Mouse (Mus musculus): ENCODE measurements around the gene Gm16867. TPM values are rescaled to one million over a fixed set of nuclear protein-coding genes. Genes with fewer than 3 reads are reported as not detected.
"Not testable (repeated sequence)": the region's sequence is repeated elsewhere in the genome, so short reads cannot be mapped to it uniquely, and the experiment has no call there.

Gm16867 gene
- polyA plus RNA-seq, 2 experiments, result not detected

GRCm38 (mm10) chr14:69488001-69488400, 15.2 kb downstream of the Gm16867 start:
- H3K4me1 ChIP-seq (ENCODE audit: control insufficient read depth, insufficient read depth, low read length); H3K4me2 ChIP-seq (replicated peaks; ENCODE audit: low read depth, low read length, severe bottlenecking); H3K4me3 ChIP-seq (replicated peaks; ENCODE audit: low read length); H3K27ac ChIP-seq (replicated peaks; ENCODE audit: low read depth, low read length); DNase-seq (ENCODE audit: low spot score); H3K36me3 ChIP-seq (ENCODE audit: control insufficient read depth, insufficient read depth, low read length); H3K27me3 ChIP-seq (ENCODE audit: control insufficient read depth, insufficient read depth, low read length); ATAC-seq (ENCODE audit: low FRiP score, low read depth); H3K9me3 ChIP-seq (ENCODE audit: control insufficient read depth, low read length); H3K9ac ChIP-seq (ENCODE audit: low read depth, low read length, severe bottlenecking): not testable (repeated sequence)
- WGBS, result no CpG with 5 or more reads among the region's 10 CpGs

GRCm38 (mm10) chr14:69485466-69486135, 17.6 kb downstream of the Gm16867 start:
- not testable (repeated sequence) for H3K36me3 ChIP-seq (ENCODE audit: control insufficient read depth, insufficient read depth, low read length); H3K4me3 ChIP-seq (replicated peaks; ENCODE audit: low read length); H3K27ac ChIP-seq (replicated peaks; ENCODE audit: low read depth, low read length); H3K27me3 ChIP-seq (ENCODE audit: control insufficient read depth, insufficient read depth, low read length); H3K4me1 ChIP-seq (ENCODE audit: control insufficient read depth, insufficient read depth, low read length); DNase-seq (ENCODE audit: low spot score); H3K9me3 ChIP-seq (ENCODE audit: control insufficient read depth, low read length); H3K4me2 ChIP-seq (replicated peaks; ENCODE audit: low read depth, low read length, severe bottlenecking); ATAC-seq (ENCODE audit: low FRiP score, low read depth); H3K9ac ChIP-seq (ENCODE audit: low read depth, low read length, severe bottlenecking)
- no CpG with 5 or more reads among the region's 18 CpGs for WGBS

DNA sequence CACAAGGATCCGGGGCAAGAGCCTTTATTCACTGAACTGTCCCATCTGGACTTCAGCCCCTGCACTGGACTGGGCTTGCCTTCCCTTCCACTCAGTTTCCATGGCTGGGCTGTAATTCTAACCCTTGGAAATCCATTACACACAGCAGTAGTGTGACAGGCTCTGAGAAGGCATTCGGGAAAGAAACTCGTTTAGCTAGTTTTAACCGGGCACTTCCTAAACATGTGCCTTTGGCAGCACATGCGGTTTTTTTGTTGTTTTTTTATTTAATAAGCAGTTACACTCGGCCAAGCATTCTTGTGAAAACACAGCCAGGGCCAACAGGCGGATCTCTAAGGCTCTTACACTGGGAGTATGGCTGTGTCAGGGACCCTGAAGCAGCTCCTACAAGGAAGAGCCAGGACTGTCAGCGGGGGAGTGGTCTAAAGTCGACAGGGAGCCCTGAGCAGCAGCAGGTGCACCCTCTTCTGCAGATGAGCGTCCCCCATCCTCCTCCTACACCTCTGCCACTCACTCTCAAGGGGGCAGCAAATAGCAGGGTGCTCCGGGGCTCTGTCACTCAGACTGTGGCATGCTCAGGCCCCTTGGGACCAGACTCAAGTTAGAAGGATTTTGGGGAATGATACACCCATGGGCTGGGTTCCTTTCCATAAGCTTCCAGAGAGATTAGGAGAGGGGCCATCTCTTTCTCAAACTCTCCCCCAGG, 29.1 kb downstream of the Gm16867 start:
- ATAC-seq (ENCODE audit: low FRiP score, low read depth); H3K27ac ChIP-seq (replicated peaks; ENCODE audit: low read depth, low read length); H3K27me3 ChIP-seq (ENCODE audit: control insufficient read depth, insufficient read depth, low read length); H3K9ac ChIP-seq (ENCODE audit: low read depth, low read length, severe bottlenecking); H3K4me3 ChIP-seq (replicated peaks; ENCODE audit: low read length); DNase-seq (ENCODE audit: low spot score); H3K9me3 ChIP-seq (ENCODE audit: control insufficient read depth, low read length); H3K4me1 ChIP-seq (ENCODE audit: control insufficient read depth, insufficient read depth, low read length); H3K36me3 ChIP-seq (ENCODE audit: control insufficient read depth, insufficient read depth, low read length); H3K4me2 ChIP-seq (replicated peaks; ENCODE audit: low read depth, low read length, severe bottlenecking): not testable (repeated sequence)
- no CpG with 5 or more reads among the region's 11 CpGs for WGBS

- no CpG with 5 or more reads among the region's 2 CpGs for WGBS
Measured at GRCm38 (mm10) chr14:69473322-69473721, 29.8 kb downstream of the Gm16867 start.

DNA sequence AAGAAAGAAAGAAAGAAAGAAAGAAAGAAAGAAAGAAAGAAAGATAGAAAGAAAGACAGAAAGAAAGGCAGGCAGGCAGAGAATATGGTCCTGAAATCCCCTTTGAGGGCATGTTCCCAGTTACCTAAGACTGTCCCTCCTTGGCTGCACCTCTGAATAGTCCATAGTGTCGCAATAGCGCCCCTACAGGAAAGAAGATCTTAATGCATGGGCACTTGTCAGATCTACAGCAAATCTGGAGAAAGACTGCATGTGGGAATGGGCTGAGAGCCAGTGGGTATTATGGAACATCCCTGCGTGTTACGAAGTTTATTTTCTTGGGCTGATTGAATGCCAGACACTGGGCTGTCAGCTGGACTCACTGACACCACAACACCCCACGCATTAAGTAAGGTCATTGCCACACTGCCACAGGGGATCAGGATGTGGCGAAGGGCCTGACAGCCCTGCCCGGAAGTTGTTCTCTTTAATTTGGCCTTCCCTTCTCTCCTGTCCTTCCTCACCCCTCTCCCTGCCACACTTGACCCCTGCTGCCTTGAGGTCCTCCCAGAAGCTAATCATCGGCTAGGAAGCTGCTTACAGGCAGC, 32.9 kb downstream of the Gm16867 start:
- H3K27ac ChIP-seq (replicated peaks; ENCODE audit: low read depth, low read length); H3K4me3 ChIP-seq (replicated peaks; ENCODE audit: low read length); ATAC-seq (ENCODE audit: low FRiP score, low read depth); H3K9me3 ChIP-seq (ENCODE audit: control insufficient read depth, low read length); H3K9ac ChIP-seq (ENCODE audit: low read depth, low read length, severe bottlenecking); H3K27me3 ChIP-seq (ENCODE audit: control insufficient read depth, insufficient read depth, low read length); H3K4me1 ChIP-seq (ENCODE audit: control insufficient read depth, insufficient read depth, low read length); DNase-seq (ENCODE audit: low spot score); H3K36me3 ChIP-seq (ENCODE audit: control insufficient read depth, insufficient read depth, low read length); H3K4me2 ChIP-seq (replicated peaks; ENCODE audit: low read depth, low read length, severe bottlenecking): not testable (repeated sequence)
- WGBS, result no CpG with 5 or more reads among the region's 8 CpGs

More at GRCm38 (mm10) chr14:69473322-69473721, 29.8 kb downstream of the Gm16867 start:
- not testable (repeated sequence) for DNase-seq (ENCODE audit: low spot score); H3K4me2 ChIP-seq (replicated peaks; ENCODE audit: low read depth, low read length, severe bottlenecking); ATAC-seq (ENCODE audit: low FRiP score, low read depth); H3K9ac ChIP-seq (ENCODE audit: low read depth, low read length, severe bottlenecking); H3K27me3 ChIP-seq (ENCODE audit: control insufficient read depth, insufficient read depth, low read length); H3K9me3 ChIP-seq (ENCODE audit: control insufficient read depth, low read length); H3K27ac ChIP-seq (replicated peaks; ENCODE audit: low read depth, low read length); H3K4me1 ChIP-seq (ENCODE audit: control insufficient read depth, insufficient read depth, low read length); H3K4me3 ChIP-seq (replicated peaks; ENCODE audit: low read length); H3K36me3 ChIP-seq (ENCODE audit: control insufficient read depth, insufficient read depth, low read length)

- ATAC-seq (ENCODE audit: low FRiP score, low read depth); H3K4me3 ChIP-seq (replicated peaks; ENCODE audit: low read length); H3K36me3 ChIP-seq (ENCODE audit: control insufficient read depth, insufficient read depth, low read length); H3K27ac ChIP-seq (replicated peaks; ENCODE audit: low read depth, low read length); DNase-seq (ENCODE audit: low spot score); H3K9me3 ChIP-seq (ENCODE audit: control insufficient read depth, low read length); H3K9ac ChIP-seq (ENCODE audit: low read depth, low read length, severe bottlenecking); H3K27me3 ChIP-seq (ENCODE audit: control insufficient read depth, insufficient read depth, low read length); H3K4me1 ChIP-seq (ENCODE audit: control insufficient read depth, insufficient read depth, low read length); H3K4me2 ChIP-seq (replicated peaks; ENCODE audit: low read depth, low read length, severe bottlenecking): not testable (repeated sequence)
- WGBS, result no CpG with 5 or more reads among the region's 17 CpGs
Measured at GRCm38 (mm10) chr14:69467612-69468366, 35.4 kb downstream of the Gm16867 start.

DNA sequence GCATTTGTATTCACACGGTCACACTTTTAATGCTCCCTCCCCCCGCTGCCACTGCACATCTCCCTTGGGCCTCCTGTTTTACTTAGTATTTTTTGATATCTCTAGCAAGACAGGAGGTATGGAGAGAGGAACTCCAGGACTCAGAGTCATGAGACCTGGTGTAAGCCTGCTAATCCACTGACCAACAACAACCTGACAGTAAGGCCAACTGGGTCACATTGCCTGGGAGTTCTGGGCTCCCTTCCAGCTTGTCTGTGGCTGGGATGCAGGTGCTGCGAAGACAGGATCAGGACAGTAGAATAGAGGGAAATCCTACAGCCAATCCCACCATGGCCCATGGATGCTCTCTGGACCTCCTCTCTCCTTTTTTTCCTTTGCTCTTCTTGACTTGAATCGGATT, 38.7 kb downstream of the Gm16867 start:
- not testable (repeated sequence) for H3K9ac ChIP-seq (ENCODE audit: low read depth, low read length, severe bottlenecking); H3K27me3 ChIP-seq (ENCODE audit: control insufficient read depth, insufficient read depth, low read length); H3K9me3 ChIP-seq (ENCODE audit: control insufficient read depth, low read length); H3K4me2 ChIP-seq (replicated peaks; ENCODE audit: low read depth, low read length, severe bottlenecking); H3K36me3 ChIP-seq (ENCODE audit: control insufficient read depth, insufficient read depth, low read length); H3K4me3 ChIP-seq (replicated peaks; ENCODE audit: low read length); DNase-seq (ENCODE audit: low spot score); ATAC-seq (ENCODE audit: low FRiP score, low read depth); H3K4me1 ChIP-seq (ENCODE audit: control insufficient read depth, insufficient read depth, low read length); H3K27ac ChIP-seq (replicated peaks; ENCODE audit: low read depth, low read length)
- no CpG with 5 or more reads among the region's 4 CpGs for WGBS

GRCm38 (mm10) chr14:69457691-69458090, 45.5 kb downstream of the Gm16867 start:
- not testable (repeated sequence) for H3K9me3 ChIP-seq (ENCODE audit: control insufficient read depth, low read length); H3K36me3 ChIP-seq (ENCODE audit: control insufficient read depth, insufficient read depth, low read length); H3K4me1 ChIP-seq (ENCODE audit: control insufficient read depth, insufficient read depth, low read length); H3K9ac ChIP-seq (ENCODE audit: low read depth, low read length, severe bottlenecking); H3K4me2 ChIP-seq (replicated peaks; ENCODE audit: low read depth, low read length, severe bottlenecking); ATAC-seq (ENCODE audit: low FRiP score, low read depth); H3K4me3 ChIP-seq (replicated peaks; ENCODE audit: low read length); DNase-seq (ENCODE audit: low spot score); H3K27ac ChIP-seq (replicated peaks; ENCODE audit: low read depth, low read length); H3K27me3 ChIP-seq (ENCODE audit: control insufficient read depth, insufficient read depth, low read length)
- WGBS, result no CpG with 5 or more reads among the region's 5 CpGs
